Mouse (Mus musculus): ENCODE results near the gene Tnrc6c. TPM values are rescaled to one million over a fixed set of nuclear protein-coding genes. Genes with fewer than 3 reads are reported as not detected.

Tnrc6c gene
- polyA plus RNA-seq, 1 experiment from 2014 or later: 24.3 TPM

- no peak for ATAC-seq (ENCODE audit: low FRiP score, low read depth)
- Histone ChIP-seq H3K9ac (replicated peaks) (no peak overlapping the region), H3K27ac (replicated peaks) (peak overlapping the region; percentile 44; the same call in 1 of the 2 replicates), H3K9me3 (no peaks in the 10 kb centered on the region), H3K27me3 (peaks cover 15% of the 10 kb centered on the region; the same call in 1 of the 2 replicates), H3K36me3 (no peaks in the 10 kb centered on the region), H3K4me1 (peaks cover 22% of the 10 kb centered on the region; the same call in 1 of the 2 replicates), H3K4me2 (replicated peaks) (no peak overlapping the region), H3K4me3 (no peak overlapping the region)
- WGBS: 76% methylated on average over 7 of the region's 7 CpGs
Observed at GRCm38 (mm10) chr11:117639331-117639970, 14.6 kb upstream of the Tnrc6c start.

DNA sequence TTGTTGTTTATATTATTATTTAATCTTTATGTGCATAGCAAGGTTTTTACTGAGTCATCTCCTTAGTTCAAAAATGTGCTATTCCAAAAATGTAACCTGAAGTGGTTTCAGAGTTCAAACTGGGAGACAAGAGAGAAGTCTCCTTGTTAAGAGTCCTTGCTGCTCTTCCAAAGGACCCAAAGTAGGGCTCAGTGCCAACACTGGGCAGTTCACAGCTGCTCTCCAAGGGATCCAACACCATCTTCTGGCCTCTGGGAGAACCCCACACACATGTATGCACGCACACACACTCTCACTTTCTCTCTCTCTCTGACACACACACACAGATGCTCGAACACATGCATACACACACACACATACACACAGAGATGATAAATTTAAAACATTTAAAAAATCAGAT is 11.9 kb upstream of the Tnrc6c start:
- peaks cover 14% of the 10 kb centered on the region; the same call in 1 of the 2 replicates for H3K4me1 ChIP-seq
- H3K27ac ChIP-seq (replicated peaks): no peak overlapping the region
- no peak overlapping the region for H3K4me3 ChIP-seq
- H3K9ac ChIP-seq (replicated peaks): no peak overlapping the region
- no peaks in the 10 kb centered on the region for H3K36me3 ChIP-seq
- H3K9me3 ChIP-seq: no peaks in the 10 kb centered on the region
- ATAC-seq (ENCODE audit: low FRiP score, low read depth): no peak
- H3K4me2 ChIP-seq (replicated peaks): no peak overlapping the region
- WGBS: 95% methylated on average over 2 of the region's 2 CpGs
- H3K27me3 ChIP-seq: peaks cover 15% of the 10 kb centered on the region; the same call in 1 of the 2 replicates

DNA sequence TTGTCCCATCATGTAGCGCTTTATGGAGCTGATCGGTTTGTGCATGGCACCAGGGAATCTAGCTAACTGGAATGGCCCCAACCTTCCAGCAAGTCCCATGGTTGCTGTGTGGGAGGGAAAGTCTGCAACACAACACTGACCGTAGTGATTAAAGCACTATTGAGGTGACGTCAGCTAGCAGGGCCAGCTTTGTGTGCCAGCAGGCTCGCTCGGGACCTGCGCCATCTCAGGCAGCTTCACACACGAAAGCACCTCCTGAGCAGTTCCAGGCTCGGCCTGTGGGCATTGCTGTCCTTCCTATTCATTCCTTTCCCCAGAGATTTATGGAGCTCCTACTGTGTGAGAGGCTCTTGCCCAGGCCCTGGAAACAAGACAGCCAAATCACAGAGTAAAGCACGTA is 10.8 kb upstream of the Tnrc6c start:
- no peaks in the 10 kb centered on the region for H3K9me3 ChIP-seq
- H3K4me2 ChIP-seq (replicated peaks): no peak overlapping the region
- H3K27ac ChIP-seq (replicated peaks): no peak overlapping the region
- H3K36me3 ChIP-seq: no peaks in the 10 kb centered on the region
- H3K9ac ChIP-seq (replicated peaks): no peak overlapping the region
- ATAC-seq (ENCODE audit: low FRiP score, low read depth): no peak
- 68% methylated on average over 10 of the region's 10 CpGs for WGBS
- peaks cover 15% of the 10 kb centered on the region; the same call in 1 of the 2 replicates for H3K27me3 ChIP-seq
- H3K4me3 ChIP-seq: no peak overlapping the region
- peaks cover 12% of the 10 kb centered on the region; the same call in 1 of the 2 replicates for H3K4me1 ChIP-seq

DNA sequence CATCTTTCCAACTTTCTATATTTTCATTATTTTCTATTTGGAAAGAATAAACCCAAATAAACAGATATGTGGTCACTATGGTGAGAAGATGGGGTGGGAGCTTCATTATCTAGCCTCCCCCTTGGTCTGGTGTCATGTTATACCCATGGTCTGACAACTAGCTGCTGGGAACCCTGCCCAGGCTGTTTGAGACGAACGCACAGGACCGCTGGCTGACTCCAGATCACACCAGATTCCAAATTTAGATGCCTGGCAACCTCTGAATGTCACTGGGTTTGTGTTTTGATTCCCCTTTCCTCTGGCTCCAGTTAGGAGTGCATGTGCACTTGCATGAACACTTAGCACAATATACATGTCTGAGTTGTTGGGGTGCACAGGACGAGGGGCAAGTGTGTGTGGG is 7.3 kb upstream of the Tnrc6c start:
- 70% methylated on average over 4 of the region's 4 CpGs for WGBS
- H3K36me3 ChIP-seq: no peaks in the 10 kb centered on the region
- H3K9ac ChIP-seq (replicated peaks): no peak overlapping the region
- no peak overlapping the region for H3K4me3 ChIP-seq
- no peaks in the 10 kb centered on the region; the same call in 1 of the 2 replicates for H3K4me1 ChIP-seq
- no peaks in the 10 kb centered on the region for H3K9me3 ChIP-seq
- no peak overlapping the region for H3K4me2 ChIP-seq (replicated peaks)
- H3K27me3 ChIP-seq: peaks cover 18% of the 10 kb centered on the region
- H3K27ac ChIP-seq (replicated peaks): no peak overlapping the region
- ATAC-seq (ENCODE audit: low FRiP score, low read depth): no peak

- Histone ChIP-seq H3K4me1 (peaks cover 5% of the 10 kb centered on the region; the same call in 1 of the 2 replicates), H3K27me3 (peaks cover 29% of the 10 kb centered on the region), H3K4me2 (replicated peaks) (no peak overlapping the region), H3K9me3 (no peaks in the 10 kb centered on the region), H3K9ac (replicated peaks) (no peak overlapping the region), H3K4me3 (no peak overlapping the region), H3K36me3 (no peaks in the 10 kb centered on the region), H3K27ac (replicated peaks) (no peak overlapping the region)
- WGBS: 82% methylated on average over 6 of the region's 6 CpGs
- no peak for ATAC-seq (ENCODE audit: low FRiP score, low read depth)
Observed at GRCm38 (mm10) chr11:117648005-117648404, 6.1 kb upstream of the Tnrc6c start.

GRCm38 (mm10) chr11:117650721-117651644 is 3.1 kb upstream of the Tnrc6c start:
- no peak overlapping the region for H3K4me3 ChIP-seq
- ATAC-seq (ENCODE audit: low FRiP score, low read depth): no peak
- H3K36me3 ChIP-seq: no peaks in the 10 kb centered on the region
- peaks cover 14% of the 10 kb centered on the region for H3K4me1 ChIP-seq
- H3K9me3 ChIP-seq: no peaks in the 10 kb centered on the region
- no peak overlapping the region for H3K9ac ChIP-seq (replicated peaks)
- no peak overlapping the region for H3K4me2 ChIP-seq (replicated peaks)
- peaks cover 22% of the 10 kb centered on the region for H3K27me3 ChIP-seq
- no peak overlapping the region for H3K27ac ChIP-seq (replicated peaks)
- WGBS: 75% methylated on average over 13 of the region's 13 CpGs

DNA sequence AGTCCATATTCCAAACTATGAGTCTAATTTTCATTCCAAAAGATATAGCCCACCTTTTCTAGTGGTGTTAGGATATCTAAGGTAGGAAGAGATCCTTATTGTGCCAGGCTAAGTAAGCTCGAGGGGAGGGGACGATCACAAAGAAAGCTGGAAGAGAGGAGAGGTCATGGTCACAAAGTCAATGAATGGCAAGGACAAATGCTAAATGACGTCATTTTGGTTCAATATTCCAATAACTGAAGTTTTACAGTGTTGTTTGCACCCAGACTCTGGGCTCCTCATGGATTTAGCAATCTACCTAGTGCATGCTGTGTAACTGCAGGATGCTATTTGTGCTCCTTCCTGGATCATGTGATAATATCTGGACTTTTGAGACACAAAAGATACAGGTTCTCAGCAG is 1.2 kb upstream of the Tnrc6c start:
- no peak overlapping the region for H3K9ac ChIP-seq (replicated peaks)
- WGBS: 49% methylated on average over 3 of the region's 3 CpGs
- peaks cover 31% of the 10 kb centered on the region for H3K4me1 ChIP-seq
- ATAC-seq (ENCODE audit: low FRiP score, low read depth): no peak
- no peaks in the 10 kb centered on the region for H3K36me3 ChIP-seq
- H3K9me3 ChIP-seq: no peaks in the 10 kb centered on the region
- no peak overlapping the region for H3K4me3 ChIP-seq
- H3K27ac ChIP-seq (replicated peaks): no peak overlapping the region
- peaks cover 22% of the 10 kb centered on the region for H3K27me3 ChIP-seq
- H3K4me2 ChIP-seq (replicated peaks): peak overlapping the region; percentile 85

GRCm38 (mm10) chr11:117654380-117654924 is 363 bp downstream of the Tnrc6c start:
- H3K27me3 ChIP-seq: peaks cover 22% of the 10 kb centered on the region
- WGBS: under 1% methylated on average over 54 of the region's 71 CpGs
- H3K36me3 ChIP-seq: no peaks in the 10 kb centered on the region
- peak overlapping the region; percentile 98 for H3K27ac ChIP-seq (replicated peaks)
- peak overlapping the region; percentile 99 for H3K4me3 ChIP-seq
- H3K4me1 ChIP-seq: peaks cover 43% of the 10 kb centered on the region
- peak overlapping the region; percentile 85 for H3K4me2 ChIP-seq (replicated peaks)
- no peaks in the 10 kb centered on the region for H3K9me3 ChIP-seq
- H3K9ac ChIP-seq (replicated peaks): peak overlapping the region; percentile 100
- ATAC-seq (ENCODE audit: low FRiP score, low read depth): peak; percentile 97

- H3K36me3 ChIP-seq: no peaks in the 10 kb centered on the region
- peak; percentile 48 for ATAC-seq (ENCODE audit: low FRiP score, low read depth)
- WGBS: under 1% methylated on average over 37 of the region's 66 CpGs
- H3K4me3 ChIP-seq: peak overlapping the region; percentile 99
- H3K9me3 ChIP-seq: no peaks in the 10 kb centered on the region
- H3K4me2 ChIP-seq (replicated peaks): peak overlapping the region; percentile 85
- H3K4me1 ChIP-seq: peaks cover 43% of the 10 kb centered on the region
- peaks cover 22% of the 10 kb centered on the region for H3K27me3 ChIP-seq
- peak overlapping the region; percentile 98 for H3K27ac ChIP-seq (replicated peaks)
- H3K9ac ChIP-seq (replicated peaks): peak overlapping the region; percentile 100
Observed at GRCm38 (mm10) chr11:117654934-117655291, 824 bp downstream of the Tnrc6c start.

- Histone ChIP-seq H3K27ac (replicated peaks) (peak overlapping the region; percentile 98), H3K27me3 (peaks cover 21% of the 10 kb centered on the region), H3K4me2 (replicated peaks) (peak overlapping the region; percentile 85), H3K4me1 (peaks cover 43% of the 10 kb centered on the region), H3K9ac (replicated peaks) (peak overlapping the region; percentile 100), H3K36me3 (no peaks in the 10 kb centered on the region), H3K9me3 (no peaks in the 10 kb centered on the region), H3K4me3 (peak overlapping the region; percentile 99)
- WGBS: under 1% methylated on average over 80 of the region's 80 CpGs
- no peak; the same call in 1 of the 2 replicates for ATAC-seq (ENCODE audit: low FRiP score, low read depth)
Observed at GRCm38 (mm10) chr11:117655292-117656076, 1.4 kb downstream of the Tnrc6c start.

DNA sequence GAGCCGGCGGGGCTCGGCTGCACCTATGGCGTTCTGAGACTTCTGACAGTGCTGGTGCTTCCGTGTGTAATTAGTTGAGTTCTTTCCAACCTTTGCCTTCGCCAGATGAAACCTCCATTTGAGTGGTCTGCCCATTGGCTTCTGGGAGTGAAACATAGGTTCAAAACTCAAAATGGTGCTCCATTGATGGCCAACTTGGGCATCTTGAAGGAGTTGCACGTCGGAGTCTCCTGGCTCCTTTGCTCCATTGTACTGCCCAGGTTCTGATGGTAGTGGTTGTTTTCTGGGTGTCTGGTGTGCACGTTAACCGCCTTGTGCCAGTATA is 1.9 kb downstream of the Tnrc6c start:
- Histone ChIP-seq H3K36me3 (no peaks in the 10 kb centered on the region), H3K4me3 (peak overlapping the region; percentile 99), H3K27ac (replicated peaks) (peak overlapping the region; percentile 98), H3K4me1 (peaks cover 45% of the 10 kb centered on the region), H3K27me3 (peaks cover 16% of the 10 kb centered on the region), H3K9ac (replicated peaks) (peak overlapping the region; percentile 100), H3K4me2 (replicated peaks) (peak overlapping the region; percentile 85), H3K9me3 (no peaks in the 10 kb centered on the region)
- WGBS: 6% methylated on average over 10 of the region's 10 CpGs
- ATAC-seq (ENCODE audit: low FRiP score, low read depth): no peak

All from midbrain, embryonic 12.5 days (tissue).